Mouse (Mus musculus) neutrophil, adult 5-6 weeks (primary cell): Measurements from ENCODE around the gene Ciart. TPM values are rescaled to one million over a fixed set of nuclear protein-coding genes. Genes with fewer than 3 reads are reported as not detected.
A peak's percentile ranks its signal among the peaks of the same experiment; 100 is the strongest.
"Not testable (repeated sequence)": the region's sequence is repeated elsewhere in the genome, so short reads cannot be mapped to it uniquely, and the experiment has no call there.

Experiments
- ATAC-seq: fragments of 151-379, 151-347 bp; 2 replicates; pipeline ENCODE4 v1.8.0; 2017; ENCODE audit warnings: mild to moderate bottlenecking, moderate TSS enrichment; ENCODE audit not compliant: insufficient number of reproducible peaks, poor library complexity, low FRiP score, severe bottlenecking; ENCODE audit errors: extremely low read depth
- total RNA-seq: library from RNA; stranded (forward); fragments of 200-1000 nt; gene quantifications from 2 replicates; pipeline ENCODE4 v1.2.3, GENCODE M21; 2017

Ciart gene
- total RNA-seq = 0.81 and 2.2 TPM in 2 replicates

DNA sequence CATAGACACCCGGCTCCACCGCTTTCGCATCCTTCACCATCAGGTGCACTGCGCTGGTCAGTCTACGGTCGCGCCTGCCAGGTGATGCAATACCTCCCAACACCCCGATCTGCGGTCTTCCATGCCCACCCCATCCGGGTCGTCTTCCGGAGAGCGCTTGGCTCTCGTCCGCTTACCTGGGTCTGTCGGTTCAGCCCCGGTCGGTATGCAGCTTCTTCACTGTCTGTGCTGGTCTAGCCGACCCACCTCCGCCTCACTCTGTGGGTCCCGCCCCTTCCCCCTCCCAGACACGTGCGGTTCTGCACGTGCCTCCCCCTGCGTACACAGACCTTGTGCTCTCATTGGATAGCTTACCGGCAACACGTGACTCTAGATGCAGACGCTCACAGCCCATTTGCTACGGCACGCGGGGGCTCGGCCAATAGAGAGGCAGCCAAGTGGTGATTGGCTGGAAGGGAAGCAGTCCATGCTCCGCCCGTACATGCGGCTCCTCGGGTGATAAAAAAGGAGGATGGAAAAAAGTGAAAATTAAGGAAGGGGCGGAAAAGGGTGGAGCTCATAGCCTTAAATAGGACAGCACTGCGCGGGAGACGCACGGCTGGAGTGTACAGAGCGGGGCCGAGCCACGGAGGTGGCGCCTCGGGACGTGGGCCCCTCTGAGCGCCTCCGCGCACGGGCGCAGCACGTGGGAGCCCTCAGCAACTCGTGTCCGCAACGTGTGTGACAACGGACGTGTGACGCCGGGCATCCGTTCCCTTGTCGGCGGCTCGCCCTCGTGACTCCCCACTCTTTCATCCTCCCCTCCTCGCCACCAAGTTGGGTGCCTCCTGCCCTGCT lies at the start of gene Ciart:
Ciart (minus strand) TSS at position 273 of the 837 bp plus-strand sequence.
- ATAC-seq = peak; percentile 97

DNA sequence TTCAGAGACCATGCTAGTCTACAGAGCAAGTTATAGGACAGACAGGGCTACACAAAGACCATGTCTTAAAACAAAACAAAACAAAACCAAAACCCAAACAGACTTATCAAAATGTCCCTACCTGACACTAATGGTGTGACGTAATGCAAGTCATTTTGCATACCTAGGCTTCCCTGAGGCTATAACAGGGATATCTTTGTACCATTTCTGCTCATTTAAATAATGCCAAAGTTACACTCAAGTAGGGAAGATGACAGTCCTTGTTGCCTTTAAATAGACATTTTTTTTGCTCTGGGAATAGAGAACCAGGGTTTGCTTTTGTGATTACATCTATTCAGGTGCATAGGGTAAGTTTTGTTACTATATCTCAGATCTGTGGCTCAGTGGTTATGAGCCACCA lies 49.4 kb upstream of the Ciart start:
- ATAC-seq = no peak

- ATAC-seq = no peak
Observed at GRCm38 (mm10) chr3:95930471-95930789, 48.4 kb upstream of the Ciart start.

GRCm38 (mm10) chr3:95929581-95930470 lies 47.8 kb upstream of the Ciart start:
- ATAC-seq = no peak

GRCm38 (mm10) chr3:95928658-95929503 lies 46.8 kb upstream of the Ciart start, which contains the start of gene Anp32e:
Gene Anp32e, plus strand, starts transcription at chr3:95929246.
- peak; percentile 99 for ATAC-seq

- no peak for ATAC-seq
Observed at GRCm38 (mm10) chr3:95928261-95928657, 46.2 kb upstream of the Ciart start.

- no peak for ATAC-seq
Observed at GRCm38 (mm10) chr3:95925087-95925486, 43.0 kb upstream of the Ciart start.

GRCm38 (mm10) chr3:95924185-95924584 lies 42.1 kb upstream of the Ciart start:
- no peak for ATAC-seq

GRCm38 (mm10) chr3:95923429-95923828 lies 41.4 kb upstream of the Ciart start:
- not testable (repeated sequence) for ATAC-seq

- ATAC-seq = not testable (repeated sequence)
Observed at GRCm38 (mm10) chr3:95920532-95920931, 38.5 kb upstream of the Ciart start.

GRCm38 (mm10) chr3:95916760-95917159 lies 34.7 kb upstream of the Ciart start:
- no peak for ATAC-seq

GRCm38 (mm10) chr3:95914706-95915105 lies 32.7 kb upstream of the Ciart start:
- ATAC-seq = no peak

DNA sequence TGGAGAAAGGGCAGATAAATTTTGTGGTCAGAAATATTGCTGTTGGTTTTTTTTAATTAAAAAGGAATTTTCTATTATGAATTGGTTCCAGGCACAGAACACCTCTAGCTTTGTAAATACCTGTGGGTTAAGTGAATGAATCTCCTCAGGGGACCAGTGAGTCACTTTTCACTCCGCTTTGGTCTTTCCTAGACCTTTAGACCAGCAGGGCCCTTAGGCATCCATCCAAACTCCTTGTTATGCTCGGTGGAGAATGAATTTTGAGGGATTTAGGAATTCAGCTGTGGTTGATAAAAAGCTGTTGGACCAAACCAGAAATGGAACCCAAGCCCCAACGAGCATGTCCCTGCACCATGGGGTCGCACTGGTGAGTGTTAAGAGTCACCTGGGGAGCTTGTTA lies 25.6 kb upstream of the Ciart start:
- ATAC-seq = no peak

DNA sequence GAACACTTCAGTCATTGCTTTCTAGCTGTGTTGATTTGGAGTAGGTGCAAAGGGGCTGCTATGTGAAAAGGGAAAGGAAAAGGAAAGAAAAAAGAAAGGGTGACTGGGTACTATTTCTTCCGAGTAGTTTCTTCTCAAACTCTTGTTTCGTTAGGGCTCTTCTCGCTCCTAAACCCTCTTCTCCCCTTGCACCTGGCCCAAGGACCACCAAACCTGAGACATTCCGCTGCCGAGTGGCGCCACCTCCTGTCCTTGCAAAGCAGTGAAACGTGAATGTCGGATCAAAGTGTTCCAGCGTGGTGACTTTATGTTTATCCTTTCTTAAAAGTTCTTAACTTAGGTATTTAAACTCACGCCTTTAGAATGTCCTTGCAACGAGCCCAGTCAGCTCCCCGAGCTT lies 24.8 kb upstream of the Ciart start:
- ATAC-seq = peak; percentile 53; the same call in 1 of the 2 replicates

GRCm38 (mm10) chr3:95905940-95906492 lies 24.0 kb upstream of the Ciart start:
- no peak for ATAC-seq

- ATAC-seq = no peak
Observed at GRCm38 (mm10) chr3:95905146-95905939, 23.3 kb upstream of the Ciart start.

GRCm38 (mm10) chr3:95904568-95904967 lies 22.5 kb upstream of the Ciart start, which contains the start of gene Car14:
Gene Car14, minus strand, starts transcription at chr3:95904691.
- ATAC-seq = no peak
